Mouse (Mus musculus) forebrain, embryonic 11.5 days (tissue): ENCODE results near the gene Olfr725. TPM values are rescaled to one million over a fixed set of nuclear protein-coding genes. Genes with fewer than 3 reads are reported as not detected.

Source experiments
- polyA plus RNA-seq: library from polyadenylated mRNA; unstranded; fragments of >200 nt; fragmentation: Nextera tagmentation; extraction: Ambion mirVana; gene quantifications from 2 replicates; pipeline ENCODE4 v1.2.1, GENCODE M21; 2014

Gene Olfr725
- polyA plus RNA-seq, 1 experiment from 2014 or later, result not detected

Other genes with a start within 250 kb of the Olfr725 start
- gene Olfr722, start 138.4 kb downstream of the Olfr725 start, polyA plus RNA-seq, result not detected in 2 replicates
- gene Olfr723, start 108.6 kb downstream of the Olfr725 start, polyA plus RNA-seq, result not detected in 2 replicates
- not detected in 2 replicates for gene Olfr724, start 77.1 kb downstream of the Olfr725 start, polyA plus RNA-seq
- not detected in 2 replicates for gene Olfr726, start 50.6 kb upstream of the Olfr725 start, polyA plus RNA-seq
- not detected in 2 replicates for gene Olfr727, start 82.8 kb upstream of the Olfr725 start, polyA plus RNA-seq
- not detected in 2 replicates for gene Olfr728, start 102.3 kb upstream of the Olfr725 start, polyA plus RNA-seq
- not detected in 2 replicates for gene Olfr729, start 112.5 kb upstream of the Olfr725 start, polyA plus RNA-seq
- not detected in 2 replicates for gene Olfr730, start 147.8 kb upstream of the Olfr725 start, polyA plus RNA-seq
- not detected in 2 replicates for gene Olfr731, start 201.5 kb upstream of the Olfr725 start, polyA plus RNA-seq
- gene Olfr732, start 243.8 kb upstream of the Olfr725 start, polyA plus RNA-seq, result not detected in 2 replicates